Mouse (Mus musculus) megakaryocyte-erythroid progenitor cell, adult 5-6 weeks (primary cell): ENCODE measurements around the gene Iqch. TPM values are rescaled to one million over a fixed set of nuclear protein-coding genes. Genes with fewer than 3 reads are reported as not detected.
A peak's percentile ranks its signal among the peaks of the same experiment; 100 is the strongest.

ENCODE experiments used
- ATAC-seq: replicated peaks from 2 replicates; pipeline ENCODE4 v1.8.0; 2016; ENCODE audit warnings: mild to moderate bottlenecking, inconsistent platforms; ENCODE audit not compliant: severe bottlenecking, poor library complexity, low FRiP score, low TSS enrichment
- total RNA-seq, 2 experiments: library from RNA; stranded (forward) in 1 of 2; stranded (reverse) in 1 of 2; fragments of 200-1000, 215-1000 nt in 1 of 2; fragments of >200 nt in 1 of 2; fragmentation: Nextera tagmentation in 1 of 2; gene quantifications; 2 replicates each; pipeline ENCODE4 v1.2.3; 2014 to 2017

Iqch gene
- total RNA-seq, 2 experiments from 2014 or later, result 0.07 TPM; not detected in 1

GRCm38 (mm10) chr9:63398611-63399462 is 203.5 kb downstream of the Iqch start, which contains the start of gene 2300009A05Rik:
Gene 2300009A05Rik, minus strand, starts transcription at chr9:63399246.
- ATAC-seq, result peak; percentile 99

GRCm38 (mm10) chr9:63395612-63396011 is 206.7 kb downstream of the Iqch start:
- no peak for ATAC-seq

GRCm38 (mm10) chr9:63391307-63391706 is 211.0 kb downstream of the Iqch start:
- no peak for ATAC-seq

- no peak for ATAC-seq
Observed at GRCm38 (mm10) chr9:63382761-63383160, 219.5 kb downstream of the Iqch start.

- no peak for ATAC-seq
Observed at GRCm38 (mm10) chr9:63380326-63380725, 222.0 kb downstream of the Iqch start.

- ATAC-seq, result no peak
Observed at GRCm38 (mm10) chr9:63378174-63378573, 224.1 kb downstream of the Iqch start.

- ATAC-seq, result peak; percentile 85
Observed at GRCm38 (mm10) chr9:63377270-63378142, 224.8 kb downstream of the Iqch start, which contains the start of gene Map2k5. Gene Map2k5, minus strand, starts transcription at chr9:63377902.

GRCm38 (mm10) chr9:63373315-63373714 is 229.0 kb downstream of the Iqch start:
- ATAC-seq, result peak; percentile 42

GRCm38 (mm10) chr9:63372541-63372940 is 229.8 kb downstream of the Iqch start:
- no peak for ATAC-seq

Other genes with a start within 250 kb of the Iqch start
- gene Map2k5, start 224.6 kb downstream of the Iqch start, total RNA-seq (2014; fragmentation: Nextera tagmentation), result 16.6 and 26.5 TPM in 2 replicates
- gene Map2k5, start 224.6 kb downstream of the Iqch start, total RNA-seq (2017), result 11.3 and 11.8 TPM in 2 replicates
- gene 2300009A05Rik, start 203.2 kb downstream of the Iqch start, total RNA-seq (2014; fragmentation: Nextera tagmentation), result 11.4 and 22.5 TPM in 2 replicates
- 5.1 and 12.0 TPM in 2 replicates for gene 2300009A05Rik, start 203.2 kb downstream of the Iqch start, total RNA-seq (2017)
- 21.4 and 22.3 TPM in 2 replicates for gene Aagab, start 167 bp upstream of the Iqch start, total RNA-seq (2014; fragmentation: Nextera tagmentation)
- gene Aagab, start 167 bp upstream of the Iqch start, total RNA-seq (2017), result 18.1 and 40.3 TPM in 2 replicates
- gene Smad3, start 155.5 kb upstream of the Iqch start, total RNA-seq (2014; fragmentation: Nextera tagmentation), result 14.1 and 19.7 TPM in 2 replicates
- gene Smad3, start 155.5 kb upstream of the Iqch start, total RNA-seq (2017), result 11.9 and 15.9 TPM in 2 replicates